Mouse (Mus musculus) CH12.LX (cell line): Measurements from ENCODE around the gene Ubtf.

ENCODE experiments used
- CTCF ChIP-seq, 2 experiments: IDR thresholded peaks in 1 of 2; conservative IDR thresholded peaks in 1 of 2; 2 replicates each; pipeline ENCODE4 v1.5.1; 2011 to 2012; ENCODE audit warnings: low read depth in 2 of 2, low read length in 2 of 2, improper control_type of control experiment in 1 of 2, inconsistent platforms in 1 of 2, mild to moderate bottlenecking in 1 of 2, moderate library complexity in 1 of 2
- EP300 ChIP-seq: IDR thresholded peaks from 2 replicates; pipeline ENCODE4 v1.6.1; 2011; ENCODE audit warnings: low read length, improper control_type of control experiment
- ETS1 ChIP-seq: conservative IDR thresholded peaks from 2 replicates; pipeline ENCODE4 v1.6.1; 2012; ENCODE audit warnings: low read depth, mild to moderate bottlenecking, inconsistent platforms, low read length, improper control_type of control experiment, moderate library complexity
- GABPA ChIP-seq: IDR thresholded peaks from 2 replicates; pipeline ENCODE4 v1.6.1; 2012; ENCODE audit warnings: low read depth, low read length, improper control_type of control experiment, inconsistent platforms; ENCODE audit not compliant: insufficient replicate concordance
- HCFC1 ChIP-seq: IDR thresholded peaks from 2 replicates; pipeline ENCODE4 v1.6.1; 2012; ENCODE audit warnings: low read depth, mild to moderate bottlenecking, inconsistent platforms, low read length, improper control_type of control experiment
- KAT2A ChIP-seq: IDR thresholded peaks from 2 replicates; pipeline ENCODE4 v1.6.1; 2012; ENCODE audit warnings: low read length, improper control_type of control experiment, inconsistent platforms; ENCODE audit not compliant: insufficient replicate concordance
- MAX ChIP-seq: IDR thresholded peaks from 2 replicates; pipeline ENCODE4 v1.6.1; 2011; ENCODE audit warnings: low read length, improper control_type of control experiment
- NELFE ChIP-seq: IDR thresholded peaks from 2 replicates; pipeline ENCODE4 v1.6.1; 2011; ENCODE audit warnings: low read depth, low read length, improper control_type of control experiment
- NRF1 ChIP-seq: IDR thresholded peaks from 2 replicates; pipeline ENCODE4 v1.6.1; 2014; ENCODE audit warnings: low read depth, mild to moderate bottlenecking, inconsistent platforms, low read length, improper control_type of control experiment, moderate library complexity
- POLR2A ChIP-seq: IDR thresholded peaks from 2 replicates; pipeline ENCODE4 v1.6.1; 2011; ENCODE audit warnings: low read depth, mild to moderate bottlenecking, improper control_type of control experiment, low read length
- POLR2AphosphoS2 ChIP-seq: IDR thresholded peaks from 2 replicates; pipeline ENCODE4 v1.6.1; 2011; ENCODE audit warnings: low read depth, low read length, improper control_type of control experiment
- RCOR1 ChIP-seq: conservative IDR thresholded peaks from 2 replicates; pipeline ENCODE4 v1.6.1; 2012; ENCODE audit warnings: low read depth, mild to moderate bottlenecking, inconsistent platforms, low read length, improper control_type of control experiment
- TCF12 ChIP-seq: IDR thresholded peaks from 2 replicates; pipeline ENCODE4 v1.6.1; 2014; ENCODE audit warnings: low read depth, mild to moderate bottlenecking, inconsistent platforms, low read length, improper control_type of control experiment

DNA sequence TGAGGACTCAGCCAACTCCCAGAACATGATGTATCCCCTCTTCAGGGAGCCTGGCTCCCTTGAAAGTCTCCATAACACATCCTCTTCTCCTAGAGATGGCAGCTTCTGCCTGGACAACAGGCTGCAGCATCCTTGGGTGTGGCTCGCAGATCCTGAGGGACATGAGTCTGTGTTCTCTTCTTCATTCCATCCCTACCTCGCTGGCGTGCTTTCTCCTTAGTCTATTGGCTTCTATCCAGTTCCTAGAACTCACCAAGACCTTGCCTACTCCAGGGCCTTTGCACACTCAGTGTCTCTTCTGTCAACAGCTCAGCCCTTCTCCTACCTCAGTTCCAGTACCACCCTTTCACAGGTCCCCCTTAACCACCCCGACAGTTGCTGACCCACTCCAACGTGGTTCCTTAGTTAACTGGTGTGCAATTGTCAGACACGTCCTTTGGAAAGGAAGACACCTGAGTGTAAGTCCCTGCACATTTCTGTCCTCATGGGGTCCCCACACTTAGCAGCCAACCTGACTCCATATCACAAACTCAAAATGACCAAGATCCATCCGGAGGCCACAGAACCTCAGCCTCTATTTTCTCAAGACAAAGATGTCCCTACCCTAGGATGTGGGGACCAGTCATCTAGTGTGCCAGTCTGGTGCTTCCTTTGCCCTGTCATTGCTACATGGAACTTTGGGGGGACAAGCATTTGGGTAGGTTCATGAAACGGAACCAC lies 42.4 kb upstream of the Ubtf start:
- TF ChIP-seq RCOR1 (no peak), CTCF (conservative IDR thresholded peaks at IDR 0.05 in 1 of 2, IDR thresholded peaks at IDR 0.05 in 1 of 2; ENCODE audit: low read depth in 2 of 2, low read length in 2 of 2) (no peak), MAX (no peak), TCF12 (no peak), GABPA (no peak), POLR2A (no peak), NELFE (no peak), POLR2AphosphoS2 (no peak), NRF1 (no peak), KAT2A (no peak), HCFC1 (no peak), EP300 (no peak), ETS1 (no peak)
